Mouse (Mus musculus): ENCODE results near the gene Insr. TPM values are rescaled to one million over a fixed set of nuclear protein-coding genes. Genes with fewer than 3 reads are reported as not detected.

The Insr gene
- polyA plus RNA-seq, 1 experiment from 2014 or later = 52.0 TPM

DNA sequence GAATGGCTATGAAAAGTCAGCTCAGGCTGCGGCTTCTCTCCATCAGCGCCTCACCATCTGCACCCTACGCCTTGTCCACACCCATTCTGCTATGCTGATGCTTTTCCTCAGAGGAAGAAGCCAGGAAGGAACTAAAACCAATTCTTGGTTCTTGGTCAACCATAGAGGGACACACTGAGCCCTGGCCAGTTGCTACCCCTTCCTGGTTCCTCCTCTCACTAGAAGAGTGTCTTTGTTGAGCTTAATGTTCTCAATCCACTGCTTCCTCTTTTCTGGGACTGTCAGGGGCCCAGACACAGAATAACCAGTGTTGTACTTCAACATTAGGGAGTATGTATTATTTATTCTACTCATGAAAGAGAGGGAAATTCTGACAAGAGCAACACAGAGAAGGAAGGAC lies 28.3 kb downstream of the Insr start:
- WGBS = 99% methylated on average over 3 of the region's 3 CpGs
- H3K27me3 ChIP-seq (replicated peaks) = no peaks in the 10 kb centered on the region
- H3K36me3 ChIP-seq = peaks cover 26% of the 10 kb centered on the region; the same call in 1 of the 2 replicates
- no peak overlapping the region for H3K4me2 ChIP-seq
- H3K9ac ChIP-seq (replicated peaks) = no peak overlapping the region
- no peak overlapping the region for H3K27ac ChIP-seq (replicated peaks)
- no peak for ATAC-seq (ENCODE audit: low FRiP score)
- 0 out of 2 replicates have a peak, but pooled peaks cover 4% of the 10 kb centered on the region for H3K4me1 ChIP-seq
- H3K4me3 ChIP-seq (replicated peaks) = no peak overlapping the region
- H3K9me3 ChIP-seq (replicated peaks) = no peaks in the 10 kb centered on the region

DNA sequence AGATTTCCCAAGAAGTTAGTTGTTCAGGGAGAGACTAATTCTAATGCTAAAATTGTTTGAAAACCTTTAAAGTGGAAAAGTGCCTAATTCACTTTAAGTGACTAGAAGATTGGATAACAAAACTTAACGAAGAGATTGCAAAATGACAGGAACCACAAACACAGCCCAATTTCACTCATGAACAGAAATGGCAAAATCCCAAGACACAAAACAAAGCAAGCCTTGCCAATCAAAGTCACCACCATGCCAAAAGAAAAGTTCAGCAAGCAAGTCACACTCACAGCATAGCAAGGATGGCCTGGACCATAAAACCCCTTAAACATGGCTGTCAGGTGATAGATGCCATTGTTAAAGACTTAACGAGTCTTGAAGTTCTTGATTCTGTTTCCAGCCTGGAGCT lies 29.5 kb downstream of the Insr start:
- peaks cover 35% of the 10 kb centered on the region; the same call in 1 of the 2 replicates for H3K36me3 ChIP-seq
- H3K4me3 ChIP-seq (replicated peaks) = no peak overlapping the region
- 0 out of 2 replicates have a peak, but pooled peaks cover 3% of the 10 kb centered on the region for H3K9me3 ChIP-seq (replicated peaks)
- H3K4me2 ChIP-seq = no peak overlapping the region
- H3K4me1 ChIP-seq = no peaks in the 10 kb centered on the region
- WGBS = 51% methylated on average over 2 of the region's 2 CpGs
- H3K27ac ChIP-seq (replicated peaks) = no peak overlapping the region
- no peaks in the 10 kb centered on the region for H3K27me3 ChIP-seq (replicated peaks)
- no peak for ATAC-seq (ENCODE audit: low FRiP score)
- H3K9ac ChIP-seq (replicated peaks) = no peak overlapping the region

DNA sequence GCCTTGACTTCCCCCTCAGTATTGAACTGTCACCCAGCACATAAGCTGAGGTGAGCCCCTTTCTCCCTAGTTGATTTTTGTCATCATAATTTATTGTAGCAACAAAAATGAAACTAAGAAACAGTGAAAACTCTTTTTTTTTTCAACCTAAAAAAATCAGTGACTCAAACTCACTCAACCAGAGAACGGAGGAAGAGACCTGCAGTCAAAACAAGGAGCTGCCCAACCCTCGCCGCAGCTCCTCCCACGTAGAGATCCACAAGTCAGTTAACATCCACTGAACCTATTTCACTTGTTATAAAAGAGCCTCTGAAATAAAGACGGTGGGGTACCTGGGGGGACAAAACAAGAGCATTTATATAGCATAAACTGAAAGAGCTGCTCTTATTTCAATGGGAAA lies 30.7 kb downstream of the Insr start:
- Histone ChIP-seq H3K4me3 (replicated peaks) (no peak overlapping the region), H3K4me2 (no peak overlapping the region), H3K27ac (replicated peaks) (no peak overlapping the region), H3K9me3 (replicated peaks) (0 out of 2 replicates have a peak, but pooled peaks cover 3% of the 10 kb centered on the region), H3K4me1 (no peaks in the 10 kb centered on the region), H3K36me3 (peaks cover 28% of the 10 kb centered on the region; the same call in 1 of the 2 replicates), H3K27me3 (replicated peaks) (no peaks in the 10 kb centered on the region), H3K9ac (replicated peaks) (no peak overlapping the region)
- no peak for ATAC-seq (ENCODE audit: low FRiP score)
- WGBS = 93% methylated on average over 5 of the region's 5 CpGs

DNA sequence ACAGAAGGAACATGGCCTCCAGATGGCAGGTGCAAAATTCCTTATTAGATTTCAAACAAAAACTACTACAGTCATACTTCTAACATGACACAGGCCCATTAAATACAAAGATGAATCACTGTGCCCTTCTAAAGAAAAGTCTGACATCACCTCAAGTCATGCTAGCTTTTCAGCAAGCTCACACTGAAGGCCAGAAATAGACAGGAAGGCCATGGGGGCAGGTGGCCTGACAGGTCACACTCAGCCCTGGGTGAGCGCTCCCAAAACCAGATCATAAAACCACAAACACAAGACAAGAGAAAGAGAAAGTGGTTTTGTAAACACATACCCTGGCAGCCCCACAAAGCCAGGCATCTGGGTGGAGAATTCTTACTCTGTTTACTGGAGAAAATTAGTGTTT lies 32.3 kb downstream of the Insr start:
- WGBS = 84% methylated on average over 1 of the region's 1 CpGs
- H3K4me3 ChIP-seq (replicated peaks) = no peak overlapping the region
- no peak overlapping the region for H3K27ac ChIP-seq (replicated peaks)
- ATAC-seq (ENCODE audit: low FRiP score) = no peak
- peaks cover 27% of the 10 kb centered on the region; the same call in 1 of the 2 replicates for H3K36me3 ChIP-seq
- no peaks in the 10 kb centered on the region for H3K4me1 ChIP-seq
- no peak overlapping the region for H3K4me2 ChIP-seq
- H3K27me3 ChIP-seq (replicated peaks) = no peaks in the 10 kb centered on the region
- H3K9me3 ChIP-seq (replicated peaks) = 0 out of 2 replicates have a peak, but pooled peaks cover 3% of the 10 kb centered on the region
- H3K9ac ChIP-seq (replicated peaks) = no peak overlapping the region

DNA sequence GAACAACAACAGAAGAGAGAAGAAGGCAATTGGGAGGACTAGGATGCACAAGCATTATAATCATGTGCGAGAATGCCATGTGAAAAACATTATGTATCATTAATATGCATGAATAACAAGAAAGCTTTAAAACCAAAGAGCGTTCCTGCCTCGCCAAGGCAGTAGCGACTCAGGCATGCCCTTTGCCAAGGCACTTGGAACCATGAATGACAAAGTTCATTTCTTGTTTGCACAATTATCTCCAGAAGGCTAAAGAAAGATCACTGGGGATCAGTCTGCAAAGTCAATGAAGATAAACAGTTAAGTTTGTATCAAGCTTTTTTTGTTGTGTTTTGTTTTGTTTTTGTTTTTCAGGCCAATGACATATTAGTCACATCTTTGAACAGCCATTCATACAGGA lies 36.2 kb downstream of the Insr start:
- WGBS = 78% methylated on average over 4 of the region's 4 CpGs
- Histone ChIP-seq H3K27ac (replicated peaks) (no peak overlapping the region), H3K9ac (replicated peaks) (no peak overlapping the region), H3K4me1 (0 out of 2 replicates have a peak, but pooled peaks cover 3% of the 10 kb centered on the region), H3K36me3 (peaks cover 22% of the 10 kb centered on the region; the same call in 1 of the 2 replicates), H3K9me3 (replicated peaks) (0 out of 2 replicates have a peak, but pooled peaks cover 3% of the 10 kb centered on the region), H3K27me3 (replicated peaks) (no peaks in the 10 kb centered on the region), H3K4me2 (no peak overlapping the region), H3K4me3 (replicated peaks) (no peak overlapping the region)
- ATAC-seq (ENCODE audit: low FRiP score) = no peak

DNA sequence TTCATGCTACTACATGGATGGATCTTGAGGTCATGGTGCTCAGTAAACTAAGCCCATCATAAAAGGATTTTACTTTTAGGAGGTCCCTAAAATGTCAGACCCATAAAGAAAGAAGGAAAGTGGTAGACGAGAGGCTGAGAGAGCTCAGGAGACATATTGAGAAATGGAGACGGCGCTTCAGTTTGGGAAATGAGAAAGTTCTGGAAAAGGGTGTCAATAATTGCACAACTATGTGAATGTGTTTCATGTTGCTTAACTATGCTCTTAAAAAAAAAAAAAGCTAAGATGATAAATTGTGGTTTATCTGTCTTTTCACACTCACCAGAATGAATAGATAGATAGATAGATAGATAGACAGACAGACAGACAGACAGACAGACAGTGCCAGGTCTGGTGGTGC lies 38.7 kb downstream of the Insr start:
- Histone ChIP-seq H3K27me3 (replicated peaks) (no peaks in the 10 kb centered on the region), H3K4me2 (no peak overlapping the region), H3K4me3 (replicated peaks) (no peak overlapping the region), H3K4me1 (peaks cover 20% of the 10 kb centered on the region), H3K27ac (replicated peaks) (no peak overlapping the region), H3K9me3 (replicated peaks) (0 out of 2 replicates have a peak, but pooled peaks cover 2% of the 10 kb centered on the region), H3K9ac (replicated peaks) (no peak overlapping the region), H3K36me3 (peaks cover 14% of the 10 kb centered on the region; the same call in 1 of the 2 replicates)
- no peak for ATAC-seq (ENCODE audit: low FRiP score)
- WGBS = 97% methylated on average over 3 of the region's 3 CpGs

DNA sequence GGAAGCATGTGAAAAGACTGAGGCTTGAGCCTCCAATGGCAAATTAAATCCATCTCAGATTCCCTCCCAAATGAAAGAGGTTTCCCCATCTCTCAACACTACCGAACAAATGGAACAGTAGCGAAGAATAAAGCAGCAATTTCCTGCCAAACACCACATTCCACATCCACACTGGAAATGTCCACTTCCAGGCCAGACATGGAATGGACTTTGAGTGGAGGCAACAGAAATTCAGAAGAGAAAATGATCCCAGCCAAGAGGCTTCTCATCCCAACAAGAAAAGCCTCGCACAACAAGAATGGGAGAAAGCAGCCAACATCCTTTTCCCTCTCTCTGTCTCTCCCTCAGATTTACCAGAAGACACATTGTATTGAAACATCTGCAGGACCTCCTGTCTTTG lies 39.8 kb downstream of the Insr start:
- 86% methylated on average over 3 of the region's 3 CpGs for WGBS
- H3K4me1 ChIP-seq = peaks cover 21% of the 10 kb centered on the region
- H3K27ac ChIP-seq (replicated peaks) = no peak overlapping the region

DNA sequence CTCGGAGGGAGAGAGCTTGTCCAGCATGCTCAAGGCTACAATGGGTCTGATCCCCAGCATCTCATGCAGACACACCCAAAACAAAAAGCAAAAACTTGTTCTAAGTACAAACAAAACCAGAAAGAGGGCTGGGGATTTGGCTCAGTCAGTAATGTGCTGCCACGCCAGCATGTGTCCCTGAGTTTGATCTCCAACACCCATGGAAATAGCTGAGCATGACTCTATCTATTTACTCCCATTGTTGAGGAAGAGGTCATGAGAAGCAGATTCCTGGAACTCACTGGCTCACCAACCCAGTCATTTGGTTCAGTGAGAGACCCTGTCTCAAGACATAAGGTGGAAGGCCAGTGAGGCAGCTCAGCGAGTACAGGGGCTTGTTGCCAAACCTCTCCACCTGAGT lies 40.6 kb downstream of the Insr start:
- no peak overlapping the region for H3K9ac ChIP-seq (replicated peaks)

More for the DNA sequence above, 39.8 kb downstream of the Insr start:
- no peaks in the 10 kb centered on the region for H3K9me3 ChIP-seq (replicated peaks)
- no peak for ATAC-seq (ENCODE audit: low FRiP score)
- H3K27me3 ChIP-seq (replicated peaks) = no peaks in the 10 kb centered on the region
- H3K4me2 ChIP-seq = no peak overlapping the region
- H3K36me3 ChIP-seq = 0 out of 2 replicates have a peak, but pooled peaks cover 7% of the 10 kb centered on the region
- H3K9ac ChIP-seq (replicated peaks) = no peak overlapping the region
- no peak overlapping the region for H3K4me3 ChIP-seq (replicated peaks)

DNA sequence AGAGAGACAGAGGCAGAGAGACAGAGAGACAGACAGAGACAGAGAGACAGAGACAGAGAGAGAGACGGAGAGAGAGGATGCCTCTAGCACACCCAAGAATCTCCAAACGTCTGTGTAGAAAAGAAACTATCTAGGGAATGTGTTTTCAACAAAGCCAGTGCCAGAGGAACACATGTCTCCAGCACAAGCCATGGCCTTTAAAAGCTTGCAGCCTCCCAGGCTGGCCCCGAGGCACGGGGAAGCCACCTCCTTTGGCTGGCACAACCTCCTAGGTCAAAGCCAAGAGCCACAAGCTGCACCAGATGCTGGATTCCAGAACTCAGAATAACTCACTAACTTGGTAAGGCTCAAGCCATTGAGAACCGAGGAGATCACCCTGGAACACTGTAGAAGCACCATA lies 42.1 kb downstream of the Insr start:
- no peak for ATAC-seq (ENCODE audit: low FRiP score)
- H3K4me3 ChIP-seq (replicated peaks) = no peak overlapping the region
- WGBS = 69% methylated on average over 5 of the region's 5 CpGs

More for the DNA sequence above, 40.6 kb downstream of the Insr start:
- Histone ChIP-seq H3K27me3 (replicated peaks) (no peaks in the 10 kb centered on the region), H3K9me3 (replicated peaks) (no peaks in the 10 kb centered on the region), H3K4me1 (peaks cover 21% of the 10 kb centered on the region), H3K4me3 (replicated peaks) (no peak overlapping the region), H3K36me3 (0 out of 2 replicates have a peak, but pooled peaks cover 7% of the 10 kb centered on the region), H3K27ac (replicated peaks) (no peak overlapping the region), H3K4me2 (no peak overlapping the region)
- no peak for ATAC-seq (ENCODE audit: low FRiP score)
- WGBS = 94% methylated on average over 3 of the region's 3 CpGs

DNA sequence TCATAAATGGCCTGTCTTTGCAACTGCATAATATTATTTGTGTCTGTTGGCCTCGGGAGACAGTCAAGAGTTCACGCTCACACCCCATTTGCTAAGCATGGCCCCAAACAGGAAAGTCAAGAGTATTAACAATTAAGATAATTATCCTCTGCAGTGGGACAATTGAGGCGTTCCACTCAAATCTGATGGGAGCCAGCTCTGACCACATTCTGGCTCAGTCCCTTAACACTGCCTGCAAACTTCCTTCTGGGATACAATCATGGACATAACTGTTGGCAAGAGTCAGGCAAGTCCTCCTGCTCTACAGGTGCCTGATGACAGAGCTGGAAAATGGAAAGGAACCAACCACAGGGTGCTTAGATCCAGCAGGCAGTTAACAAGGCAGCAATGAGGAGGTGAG lies 43.1 kb downstream of the Insr start:
- no peak overlapping the region for H3K9ac ChIP-seq (replicated peaks)
- H3K4me2 ChIP-seq = no peak overlapping the region
- H3K9me3 ChIP-seq (replicated peaks) = no peaks in the 10 kb centered on the region
- H3K27me3 ChIP-seq (replicated peaks) = no peaks in the 10 kb centered on the region
- no peak overlapping the region for H3K27ac ChIP-seq (replicated peaks)
- WGBS = 54% methylated on average over 3 of the region's 3 CpGs
- ATAC-seq (ENCODE audit: low FRiP score) = no peak
- H3K4me3 ChIP-seq (replicated peaks) = no peak overlapping the region
- peaks cover 21% of the 10 kb centered on the region for H3K4me1 ChIP-seq
- H3K36me3 ChIP-seq = no peaks in the 10 kb centered on the region

More for the DNA sequence above, 42.1 kb downstream of the Insr start:
- no peak overlapping the region for H3K27ac ChIP-seq (replicated peaks)
- peaks cover 21% of the 10 kb centered on the region for H3K4me1 ChIP-seq
- no peaks in the 10 kb centered on the region for H3K27me3 ChIP-seq (replicated peaks)
- no peaks in the 10 kb centered on the region for H3K9me3 ChIP-seq (replicated peaks)
- no peak overlapping the region for H3K4me2 ChIP-seq
- H3K36me3 ChIP-seq = 0 out of 2 replicates have a peak, but pooled peaks cover 2% of the 10 kb centered on the region
- no peak overlapping the region for H3K9ac ChIP-seq (replicated peaks)

DNA sequence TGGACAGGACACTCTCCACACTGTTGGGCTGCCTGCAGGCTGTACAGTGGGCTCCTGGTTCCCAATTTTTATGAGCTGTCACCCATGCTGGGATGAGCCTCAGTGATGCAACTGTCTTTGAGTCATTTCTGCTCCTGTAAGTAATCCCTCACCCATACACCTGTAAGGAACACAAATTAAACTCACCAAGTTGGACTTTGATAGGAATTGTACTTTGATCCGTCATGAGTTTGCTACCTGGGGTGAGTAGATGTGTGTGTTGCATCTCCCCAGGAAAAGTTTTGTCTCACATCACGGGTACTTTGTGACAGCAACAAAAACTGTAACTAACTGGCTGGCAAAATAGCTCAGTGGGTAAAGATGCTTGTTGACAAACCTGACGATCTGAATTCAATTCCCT lies 44.8 kb downstream of the Insr start:
- Histone ChIP-seq H3K9ac (replicated peaks) (no peak overlapping the region), H3K27me3 (replicated peaks) (no peaks in the 10 kb centered on the region), H3K36me3 (no peaks in the 10 kb centered on the region), H3K4me2 (no peak overlapping the region), H3K27ac (replicated peaks) (no peak overlapping the region), H3K4me3 (replicated peaks) (no peak overlapping the region), H3K9me3 (replicated peaks) (no peaks in the 10 kb centered on the region), H3K4me1 (peaks cover 19% of the 10 kb centered on the region)
- no peak for ATAC-seq (ENCODE audit: low FRiP score)
- 76% methylated on average over 3 of the region's 3 CpGs for WGBS

DNA sequence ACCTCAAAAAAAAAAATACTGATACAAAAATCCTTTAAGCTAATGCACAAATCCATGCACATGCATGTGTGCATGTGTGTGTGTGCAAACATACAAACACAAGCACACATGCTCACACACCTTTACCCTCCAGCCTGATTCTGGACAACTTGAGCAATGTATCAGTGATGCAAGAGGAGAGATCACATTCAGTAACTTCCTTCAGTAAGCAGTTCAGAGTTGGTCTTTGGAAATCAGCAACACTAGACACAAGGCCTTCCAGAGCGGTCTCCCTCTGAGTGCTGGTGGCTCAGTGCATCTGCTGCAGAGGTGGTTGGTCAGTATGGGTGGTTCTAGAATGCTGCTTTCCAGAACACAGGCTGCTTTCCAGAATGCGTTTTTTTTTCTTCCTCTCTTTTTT lies 46.8 kb downstream of the Insr start:
- Histone ChIP-seq H3K9ac (replicated peaks) (no peak overlapping the region), H3K4me2 (no peak overlapping the region), H3K36me3 (no peaks in the 10 kb centered on the region), H3K27me3 (replicated peaks) (no peaks in the 10 kb centered on the region), H3K4me3 (replicated peaks) (no peak overlapping the region), H3K4me1 (peaks cover 13% of the 10 kb centered on the region), H3K9me3 (replicated peaks) (no peaks in the 10 kb centered on the region), H3K27ac (replicated peaks) (no peak overlapping the region)
- no peak for ATAC-seq (ENCODE audit: low FRiP score)
- 94% methylated on average over 2 of the region's 2 CpGs for WGBS
